Mouse (Mus musculus) liver, adult 2 months (tissue): ENCODE data around the gene Pop4.

Experiments
- CTCF ChIP-seq: fragments of 200-500 bp; IDR thresholded peaks from 2 replicates; pipeline ENCODE4 v1.5.1; 2011; ENCODE audit warnings: low read depth, low read length, control low read depth
- POLR2A ChIP-seq: fragments of 200-500 bp; IDR thresholded peaks from 2 replicates; pipeline ENCODE4 v1.6.1; 2011; ENCODE audit warnings: low read length, control low read depth; ENCODE audit not compliant: insufficient read depth; ENCODE audit errors: extremely low read depth

GRCm38 (mm10) chr7:38228329-38228728 is 42.9 kb downstream of the Pop4 start:
- TF ChIP-seq CTCF (no peak), POLR2A (no peak)
